Mouse (Mus musculus): ENCODE measurements at regions not wholly inside any gene's neighbourhood (a gene's known extent, or its start where the extent isn't known, plus 50 kb on each side); places are given as distances from the start of the nearest gene placed in this dataset.

DNA sequence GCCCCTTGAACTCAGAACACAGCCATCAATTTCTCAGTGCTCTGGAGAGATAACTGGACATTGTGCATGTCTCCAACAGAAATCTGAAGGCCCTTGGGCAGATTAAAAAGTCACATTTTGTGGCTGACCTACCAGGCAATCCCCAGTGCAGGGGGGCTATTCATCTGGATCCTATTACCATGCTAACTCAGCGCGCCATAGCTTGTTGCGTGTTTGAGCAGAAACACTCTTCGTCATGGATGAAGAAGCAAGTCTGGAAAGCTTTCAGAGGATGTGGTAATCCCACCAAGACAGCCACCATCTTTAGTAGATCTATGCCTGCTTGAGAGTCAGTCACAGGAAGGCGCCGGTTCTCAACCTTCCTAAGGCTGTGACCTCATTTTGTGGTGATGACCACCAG, 243.9 kb downstream of the Sipa1l2 start:
- ATAC-seq (ENCODE audit: low TSS enrichment), result no peak

GRCm38 (mm10) chr8:125322561-125322960, 247.0 kb downstream of the Sipa1l2 start:
- ATAC-seq (ENCODE audit: low TSS enrichment), result no peak

- ATAC-seq (ENCODE audit: low TSS enrichment), result no peak
Measured at GRCm38 (mm10) chr8:125317584-125317991, 252.0 kb downstream of the Sipa1l2 start.

GRCm38 (mm10) chr8:125315736-125316135, 253.9 kb downstream of the Sipa1l2 start:
- no peak for ATAC-seq (ENCODE audit: low TSS enrichment)

DNA sequence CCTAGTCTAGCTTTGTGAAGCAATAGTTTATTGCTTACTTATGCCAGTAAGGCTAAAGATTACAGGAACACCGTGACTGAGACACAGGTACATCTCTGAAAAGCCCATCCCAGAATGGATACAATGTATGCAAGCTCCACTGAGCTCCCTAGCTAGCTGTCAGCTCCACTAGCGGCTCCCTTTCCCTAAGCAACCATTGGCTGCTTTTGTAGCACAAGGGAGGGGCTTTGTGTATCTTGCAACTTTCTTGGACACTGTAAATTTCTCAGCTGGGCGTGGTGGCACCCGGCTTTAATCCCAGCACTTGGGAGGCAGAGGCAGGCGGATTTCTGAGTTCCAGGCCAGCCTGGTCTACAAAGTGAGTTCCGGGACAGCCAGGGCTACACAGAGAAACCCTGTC, 254.6 kb downstream of the Sipa1l2 start:
- ATAC-seq (ENCODE audit: low TSS enrichment), result no peak

DNA sequence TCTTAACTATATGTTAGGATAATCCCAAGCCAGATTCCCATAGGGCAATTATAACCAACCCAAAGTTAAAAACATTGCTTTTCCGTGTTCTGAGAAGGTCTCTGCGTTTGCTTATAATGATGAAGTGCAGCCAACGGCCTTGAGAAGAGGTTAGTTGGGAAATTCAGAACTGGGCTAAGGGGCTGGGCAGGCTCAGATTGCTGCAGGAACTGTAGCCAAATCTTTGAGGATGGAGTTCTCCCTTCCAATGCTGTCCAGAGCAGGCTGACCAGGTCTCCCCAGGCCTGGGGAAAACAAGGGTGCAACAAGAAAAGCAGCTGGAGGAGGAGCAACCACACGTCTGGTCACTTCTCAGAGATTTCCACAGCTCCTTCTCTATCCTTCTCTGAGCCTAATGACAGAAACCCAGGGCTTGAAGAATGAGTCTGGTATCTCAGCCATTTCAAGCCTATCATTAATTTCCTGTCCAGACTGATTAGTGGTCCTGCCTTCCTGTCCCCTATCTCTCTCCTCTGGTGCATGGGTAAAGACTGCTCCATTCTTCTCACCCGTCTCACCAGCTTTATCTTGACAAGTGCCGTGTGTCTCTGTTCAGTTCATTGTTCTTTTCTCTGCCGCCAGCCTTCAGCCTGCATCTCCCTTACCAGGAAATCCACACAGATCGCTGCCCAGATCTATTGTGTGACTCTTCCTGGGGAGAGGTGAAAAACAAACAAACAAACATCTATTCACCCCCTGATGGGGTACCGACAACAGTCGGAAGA, 255.2 kb downstream of the Sipa1l2 start:
- no peak for ATAC-seq (ENCODE audit: low TSS enrichment)

GRCm38 (mm10) chr8:125311228-125312053, 257.4 kb downstream of the Disc1 start:
- ATAC-seq (ENCODE audit: low TSS enrichment), result no peak

All from frontal cortex, adult (tissue).